Mouse (Mus musculus): ENCODE measurements around the gene Nrbf2.

- TF ChIP-seq CTCF (conservative IDR thresholded peaks at IDR 0.05; ENCODE audit: insufficient read depth, insufficient read length, low read depth, low read length) (no peak), POLR2A (IDR thresholded peaks at IDR 0.05; ENCODE audit: low read depth, low read length) (no peak)
These were observed 36.3 kb upstream of the Nrbf2 start for GRCm38 (mm10) chr10:67321396-67321795.

Measured in kidney, adult 2 months (tissue).